Mouse (Mus musculus) heart, adult 9 months (tissue): ENCODE data around the gene Pop5.

Experiments used
- DNase-seq, 2 experiments: peaks; one replicate each; pipeline ENCODE4 v3.0.0; 2022; ENCODE audit warnings: low spot score in 2 of 2

Pop5 gene

DNA sequence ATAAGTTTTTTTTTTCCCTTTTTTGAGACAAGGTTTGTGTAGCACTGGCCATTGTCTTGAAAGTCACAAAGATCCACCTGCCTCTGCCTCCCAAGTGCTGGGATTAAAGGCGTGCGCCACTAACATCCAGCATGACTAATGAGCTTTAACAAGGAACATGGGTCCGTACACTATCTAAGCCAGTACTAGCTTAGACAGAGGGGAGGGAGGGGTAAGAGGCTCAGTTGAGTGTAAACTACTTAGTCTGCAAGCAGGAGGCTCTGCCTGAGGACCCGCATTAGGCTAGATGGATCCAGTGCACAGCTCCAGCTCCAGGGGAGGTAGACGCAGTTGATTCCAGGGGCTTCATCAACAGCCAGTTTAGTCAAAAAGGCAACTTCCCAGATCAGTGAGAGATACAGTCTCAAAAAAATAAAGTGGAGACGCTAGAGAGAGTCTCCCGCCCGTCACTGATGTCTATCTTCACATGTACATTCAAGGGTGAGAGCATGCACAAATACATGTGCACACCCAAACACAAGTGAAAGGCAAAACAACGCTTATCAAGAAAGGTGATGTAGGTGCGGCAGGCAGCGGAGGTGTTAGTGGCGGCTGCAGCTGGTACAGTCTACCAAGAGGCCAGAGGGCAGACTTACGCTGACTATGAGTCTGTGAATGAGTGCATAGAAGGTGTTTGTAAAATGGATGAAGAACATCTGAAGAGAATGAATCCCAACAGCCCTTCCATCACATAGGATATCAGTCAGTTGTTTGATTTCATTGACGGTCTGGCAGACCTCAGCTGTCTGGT, 27.1 kb downstream of the Pop5 start:
- DNase-seq, result no peak

- DNase-seq, result no peak
Measured at GRCm38 (mm10) chr5:115266340-115266739, 30.7 kb downstream of the Pop5 start.

DNA sequence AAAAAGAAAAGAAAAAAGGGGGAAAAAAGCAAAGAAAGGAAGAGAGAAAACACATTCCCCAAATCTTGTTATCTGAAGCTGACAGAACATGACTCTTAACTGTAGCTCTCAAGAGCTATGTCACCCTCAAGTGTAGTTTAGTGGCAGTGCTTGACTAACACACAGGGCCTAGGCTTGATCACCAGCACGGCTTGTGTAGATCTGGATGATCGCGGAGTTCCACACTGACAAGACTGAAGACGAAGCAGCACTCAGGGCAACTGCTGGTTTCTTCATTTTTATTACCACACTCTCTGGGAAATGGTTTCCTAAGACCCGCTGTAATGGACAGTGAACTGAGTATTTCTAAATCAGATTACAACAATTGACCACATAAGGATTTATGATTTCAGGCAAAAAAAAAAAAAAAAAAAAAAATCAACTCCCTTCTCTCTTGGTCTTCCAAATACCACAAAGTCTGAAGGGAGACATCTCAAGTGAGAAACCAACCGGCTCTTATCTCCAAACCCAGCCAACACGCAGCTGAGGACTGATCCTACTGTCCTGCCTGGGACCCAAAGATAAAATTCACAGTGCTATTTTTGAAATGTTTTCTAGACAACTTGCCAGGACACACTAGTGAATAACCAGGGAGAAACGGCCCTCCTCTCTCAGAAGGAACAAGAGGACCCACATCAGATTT, 31.3 kb downstream of the Pop5 start:
- peak in 1 of 2 experiments; percentile 34 for DNase-seq

DNA sequence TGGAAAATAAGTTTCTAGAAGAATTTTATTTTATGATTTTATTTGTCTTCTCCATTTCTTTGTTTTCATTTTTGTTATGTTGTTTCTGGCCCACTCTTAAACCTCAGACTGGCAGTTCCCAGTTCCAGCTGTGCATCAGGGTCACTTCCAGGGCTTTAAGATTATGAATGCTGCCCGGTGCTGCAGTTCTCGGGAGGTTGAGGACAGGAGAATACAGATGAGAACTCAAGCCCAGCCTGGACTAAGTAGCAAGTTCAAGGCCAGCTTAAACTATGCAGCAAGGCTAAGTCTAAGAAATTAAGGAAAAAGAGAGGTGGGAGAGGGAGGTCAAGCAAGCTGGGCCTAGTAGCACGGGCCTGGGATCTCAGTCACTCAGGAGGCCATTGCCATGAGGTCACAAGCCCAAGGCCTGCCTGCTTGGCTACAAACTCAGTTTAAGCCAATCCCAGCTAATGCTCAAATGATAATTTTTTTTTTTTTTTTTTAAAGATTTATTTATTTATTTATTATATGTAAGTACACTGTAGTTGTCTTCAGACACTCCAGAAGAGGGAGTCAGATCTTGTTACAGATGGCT, 31.9 kb downstream of the Pop5 start:
- no peak for DNase-seq

- peak; percentile 49 to 54 for DNase-seq
Measured at GRCm38 (mm10) chr5:115268266-115268665, 32.6 kb downstream of the Pop5 start.

GRCm38 (mm10) chr5:115269969-115270368, 34.3 kb downstream of the Pop5 start:
- no peak for DNase-seq

DNA sequence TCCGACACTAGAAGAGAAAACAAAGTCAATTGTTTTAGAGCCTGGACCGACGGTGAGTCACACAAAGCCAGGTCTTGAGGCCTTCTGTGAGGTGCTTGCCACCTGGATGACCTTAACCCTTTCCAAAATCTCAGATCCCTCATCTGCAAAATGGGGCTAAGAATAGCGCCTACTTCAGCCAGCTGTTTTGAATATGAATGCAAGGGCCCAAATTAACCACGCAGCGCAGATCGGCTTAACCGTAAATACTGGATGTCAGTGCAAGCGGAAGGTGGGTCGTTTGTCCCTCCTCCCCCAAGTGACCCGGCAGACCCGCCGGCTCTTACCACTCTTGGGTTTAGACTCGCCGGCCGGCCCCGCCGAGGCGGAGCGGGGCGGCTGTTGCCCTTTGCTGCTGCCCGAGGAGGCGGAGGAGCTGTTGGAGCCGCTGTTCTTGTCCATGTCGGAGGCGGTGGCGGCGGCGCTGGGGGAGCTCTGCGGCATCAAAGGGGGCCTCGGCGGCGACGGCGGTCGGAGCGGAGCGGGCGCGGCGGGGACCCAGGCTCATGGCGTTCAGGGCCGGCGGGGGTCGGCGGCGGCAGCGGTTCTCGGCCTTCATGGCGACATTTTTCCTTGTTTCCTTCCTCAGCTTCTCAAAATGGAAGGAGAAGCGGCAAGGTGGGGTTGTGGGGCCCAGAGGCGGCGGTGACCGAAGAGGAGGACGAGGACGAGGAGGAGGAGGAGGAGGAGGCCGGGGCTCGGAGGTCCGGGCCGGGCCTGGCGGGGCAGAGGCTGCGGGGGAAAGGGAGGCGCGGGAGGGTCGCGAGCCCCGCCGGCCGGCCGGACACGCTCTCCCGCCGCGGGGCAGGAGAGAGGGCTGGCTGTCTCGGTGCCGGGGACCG, 36.5 kb downstream of the Pop5 start:
- DNase-seq, result peak; percentile 26 to 27

GRCm38 (mm10) chr5:115272812-115273548, 37.3 kb downstream of the Pop5 start, which contains the start of gene Rnf10:
Gene Rnf10 (minus strand): TSS chr5:115272898.
- DNase-seq, result peak; percentile 96 to 99

- no peak for DNase-seq
Measured at GRCm38 (mm10) chr5:115273549-115274135, 38.0 kb downstream of the Pop5 start.

DNA sequence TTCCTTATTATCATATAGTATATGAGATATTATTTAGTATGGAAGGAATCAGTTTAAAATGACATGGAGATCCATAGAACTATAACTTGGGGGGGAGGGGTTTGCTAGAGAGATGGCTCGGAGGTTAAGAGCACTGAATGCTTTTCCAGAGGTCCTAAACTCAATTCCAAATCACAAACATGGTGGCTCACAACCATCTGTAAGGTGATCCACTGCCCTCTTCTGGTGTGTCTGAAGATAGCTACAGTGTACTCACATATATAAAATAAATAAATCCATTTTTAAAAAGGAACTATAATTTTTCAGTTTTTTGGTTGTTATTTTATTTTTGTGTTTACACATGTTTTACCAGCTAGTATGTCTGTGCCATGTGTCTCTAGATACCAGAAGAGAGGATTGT, 38.7 kb downstream of the Pop5 start:
- no peak for DNase-seq

DNA sequence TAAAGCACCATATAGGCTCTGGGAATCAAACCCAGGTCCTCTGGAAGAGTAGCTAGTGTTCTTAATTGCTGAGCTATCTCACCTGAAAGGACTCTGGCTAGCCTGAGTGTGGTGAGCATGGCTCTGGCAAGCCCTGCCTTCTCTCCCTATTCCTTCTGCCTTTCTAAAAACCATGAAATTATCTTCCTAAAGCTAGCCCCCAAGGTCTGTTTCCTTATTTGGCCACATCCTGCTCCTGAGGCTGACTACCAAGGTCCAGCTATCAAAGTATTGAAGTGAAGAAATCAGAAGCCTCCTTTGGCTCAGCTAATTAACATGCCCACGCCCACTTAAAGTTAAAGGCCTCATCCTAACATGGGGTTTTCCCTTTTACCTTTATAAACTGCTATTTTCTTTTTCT, 39.1 kb downstream of the Pop5 start:
- no peak for DNase-seq

DNA sequence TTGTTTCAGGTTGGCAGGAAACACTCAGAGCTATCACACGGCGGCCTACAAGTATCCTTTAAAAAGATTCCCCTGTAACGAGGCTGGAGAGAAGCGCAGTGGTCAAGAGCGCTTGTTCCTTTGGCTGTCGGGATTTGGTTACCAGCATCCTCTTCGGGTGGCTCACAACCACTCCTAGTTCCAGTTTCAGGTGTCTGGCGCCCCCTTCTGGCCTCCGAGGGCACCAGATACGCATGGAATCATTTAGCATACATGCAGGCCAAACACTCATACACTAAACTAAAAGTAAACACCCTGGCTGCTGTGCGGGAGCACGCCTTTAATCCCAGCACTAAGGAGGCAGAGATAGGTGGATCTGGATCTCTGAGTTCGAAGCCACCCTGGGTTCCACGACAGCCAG, 40.4 kb downstream of the Pop5 start:
- no peak for DNase-seq

DNA sequence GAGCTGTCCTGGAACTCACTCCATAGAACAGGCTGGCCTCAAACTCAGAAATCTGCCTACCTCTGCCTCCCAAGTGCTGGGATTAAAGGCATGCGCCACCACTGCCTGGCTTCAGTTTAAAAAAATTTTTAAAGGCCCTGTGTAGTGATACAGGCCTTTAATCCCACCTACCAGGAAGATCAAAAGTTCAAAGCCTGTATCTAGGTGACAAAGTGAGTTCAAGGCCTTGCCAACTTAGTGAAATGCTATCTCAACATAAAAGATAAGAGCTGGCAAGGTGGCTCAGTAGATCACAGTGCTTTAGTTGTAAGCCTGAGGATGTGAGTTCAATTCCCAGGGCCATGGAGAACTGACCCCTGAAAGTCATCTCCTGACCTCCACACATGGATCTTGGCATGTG, 42.4 kb downstream of the Pop5 start:
- no peak for DNase-seq

- DNase-seq, result no peak
Measured at GRCm38 (mm10) chr5:115278785-115279184, 43.1 kb downstream of the Pop5 start.

GRCm38 (mm10) chr5:115279226-115280049, 43.8 kb downstream of the Pop5 start, which contains the start of gene Coq5:
Gene Coq5 (plus strand): TSS chr5:115279666.
- peak; percentile 78 to 84 for DNase-seq

GRCm38 (mm10) chr5:115280050-115280687, 44.5 kb downstream of the Pop5 start:
- no peak for DNase-seq

GRCm38 (mm10) chr5:115284735-115285134, 49.1 kb downstream of the Pop5 start:
- DNase-seq, result no peak

DNA sequence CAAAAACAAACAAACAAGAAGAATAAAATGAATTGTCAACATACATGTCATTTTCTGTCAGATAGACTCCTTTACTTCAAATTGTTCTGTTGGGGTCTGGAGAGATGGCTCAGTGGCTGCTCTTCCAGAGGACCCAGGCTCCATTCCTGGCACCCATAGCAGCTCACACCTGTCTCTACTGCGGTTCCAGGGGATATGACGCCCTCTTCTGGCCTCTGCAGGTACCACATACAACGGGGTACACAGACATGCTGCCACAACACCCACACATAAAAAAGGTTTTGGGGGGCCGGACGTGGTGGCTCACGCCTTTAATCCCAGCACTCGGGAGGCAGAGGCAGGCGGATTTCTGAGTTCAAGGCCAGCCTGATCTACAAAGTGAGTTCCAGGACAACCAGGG, 58.5 kb downstream of the Pop5 start:
- DNase-seq, result no peak
